Mouse (Mus musculus) G1E (cell line): ENCODE data around the gene Schip1.

Experiments used
- CTCF ChIP-seq: IDR thresholded peaks from 2 replicates; pipeline ENCODE4 v1.5.1; 2012; ENCODE audit warnings: low read depth, low read length, inconsistent platforms, mixed read lengths
- TAL1 ChIP-seq: conservative IDR thresholded peaks from 2 replicates; pipeline ENCODE4 v1.6.1; 2012; ENCODE audit warnings: low read depth, low read length, inconsistent platforms, mixed read lengths

DNA sequence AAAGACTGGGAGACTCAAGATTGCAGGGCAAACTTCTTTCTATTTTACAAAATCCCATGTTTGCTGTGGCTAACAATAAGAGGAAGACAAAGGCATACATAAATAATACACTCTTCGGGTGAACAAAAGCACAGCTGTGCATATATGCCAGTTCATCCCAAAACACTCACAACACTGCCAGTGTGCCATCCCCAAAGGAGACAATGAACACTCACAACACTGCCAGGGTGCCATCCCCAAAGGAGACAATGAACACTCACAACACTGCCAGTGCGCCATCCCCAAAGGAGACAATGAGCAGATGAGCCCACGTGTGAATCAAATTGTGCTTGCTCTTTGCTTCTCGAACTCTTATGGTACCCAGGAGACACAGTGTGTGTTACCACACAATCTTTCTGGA is 355.2 kb downstream of the Schip1 start:
- TF ChIP-seq CTCF (no peak), TAL1 (no peak)
